Mouse (Mus musculus) stomach, embryonic 15.5 days (tissue): ENCODE data around the gene Plekhh2. TPM values are rescaled to one million over a fixed set of nuclear protein-coding genes. Genes with fewer than 3 reads are reported as not detected.

Experiments
- ATAC-seq: fragments of 200-750 bp; cut with Nextera tagmentation; 2 replicates; pipeline ENCODE4 v1.8.0; 2017; ENCODE audit warnings: low read depth, moderate number of reproducible peaks, moderate TSS enrichment; ENCODE audit not compliant: insufficient read depth, low FRiP score
- H3K27ac ChIP-seq: fragments of 300-500 bp; sonication (generic); 2 replicates; pipeline ENCODE4 v1.5.1; 2015; ENCODE audit warnings: mild to moderate bottlenecking, inconsistent platforms
- H3K27me3 ChIP-seq: fragments of 300-500 bp; sonication (generic); replicated peaks from 2 replicates; pipeline ENCODE4 v1.6.1; 2015; ENCODE audit warnings: inconsistent platforms
- H3K36me3 ChIP-seq: fragments of 300-500 bp; sonication (generic); 2 replicates; pipeline ENCODE4 v1.6.1; 2015; ENCODE audit warnings: inconsistent platforms
- H3K4me1 ChIP-seq: fragments of 300-500 bp; sonication (generic); 2 replicates; pipeline ENCODE4 v1.6.1; 2015; ENCODE audit warnings: inconsistent platforms
- H3K4me2 ChIP-seq: fragments of 300-500 bp; sonication (generic); 2 replicates; pipeline ENCODE4 v1.6.1; 2015; ENCODE audit warnings: mild to moderate bottlenecking, inconsistent platforms
- H3K4me3 ChIP-seq: fragments of 300-500 bp; sonication (generic); replicated peaks from 2 replicates; pipeline ENCODE4 v1.5.1; 2015; ENCODE audit warnings: inconsistent platforms
- H3K9ac ChIP-seq: fragments of 300-500 bp; sonication (generic); 2 replicates; pipeline ENCODE4 v1.6.1; 2015; ENCODE audit warnings: inconsistent platforms
- H3K9me3 ChIP-seq: fragments of 300-500 bp; sonication (generic); 2 replicates; pipeline ENCODE4 v1.6.1; 2016; ENCODE audit warnings: inconsistent platforms
- WGBS: fragments of 180-500 bp; shearing (Covaris S2); methylation state at CpG from one replicate; pipeline ENCODE4 v1.1.7; 2015; 5-methylcytosine and 5-hydroxymethylcytosine counted together
- polyA plus RNA-seq: library from polyadenylated mRNA; unstranded; fragments of >200 nt; fragmentation: Nextera tagmentation; extraction: Ambion mirVana; gene quantifications from 2 replicates; pipeline ENCODE4 v1.2.1, GENCODE M21; 2015

The Plekhh2 gene
- polyA plus RNA-seq, 1 experiment from 2014 or later: 7.8 TPM

GRCm38 (mm10) chr17:84617953-84618352 is 106.3 kb downstream of the Plekhh2 start:
- no peak for ATAC-seq
- H3K4me1 ChIP-seq: no peaks in the 10 kb centered on the region; the same call in 1 of the 2 replicates
- no peak overlapping the region for H3K9ac ChIP-seq
- H3K4me3 ChIP-seq: no peak overlapping the region
- no peak overlapping the region for H3K27ac ChIP-seq
- no peaks in the 10 kb centered on the region for H3K27me3 ChIP-seq
- H3K36me3 ChIP-seq: peaks cover 12% of the 10 kb centered on the region
- no peak overlapping the region for H3K4me2 ChIP-seq
- H3K9me3 ChIP-seq: 0 out of 2 replicates have a peak, but pooled peaks cover 3% of the 10 kb centered on the region
- WGBS: 95% methylated on average over 6 of the region's 6 CpGs

GRCm38 (mm10) chr17:84619112-84619511 is 107.4 kb downstream of the Plekhh2 start:
- WGBS: 80% methylated on average over 7 of the region's 7 CpGs
- Histone ChIP-seq H3K27ac (peak overlapping the region; percentile 77; the same call in 1 of the 2 replicates), H3K4me1 (no peaks in the 10 kb centered on the region; the same call in 1 of the 2 replicates), H3K9ac (no peak overlapping the region), H3K36me3 (peaks cover 3% of the 10 kb centered on the region; the same call in 1 of the 2 replicates), H3K4me3 (no peak overlapping the region), H3K9me3 (no peaks in the 10 kb centered on the region), H3K4me2 (no peak overlapping the region), H3K27me3 (no peaks in the 10 kb centered on the region)
- ATAC-seq: no peak

- 44% methylated on average over 3 of the region's 3 CpGs for WGBS
- ATAC-seq: no peak; the same call in 1 of the 2 replicates
- H3K27ac ChIP-seq: peak overlapping the region; percentile 77
- H3K4me1 ChIP-seq: no peaks in the 10 kb centered on the region; the same call in 1 of the 2 replicates
- no peak overlapping the region for H3K9ac ChIP-seq
- no peak overlapping the region for H3K4me2 ChIP-seq
- no peaks in the 10 kb centered on the region for H3K36me3 ChIP-seq
- H3K27me3 ChIP-seq: no peaks in the 10 kb centered on the region
- no peak overlapping the region for H3K4me3 ChIP-seq
- H3K9me3 ChIP-seq: no peaks in the 10 kb centered on the region
Observed at GRCm38 (mm10) chr17:84620076-84620475, 108.4 kb downstream of the Plekhh2 start.

- Histone ChIP-seq H3K9ac (no peak overlapping the region), H3K4me3 (no peak overlapping the region), H3K36me3 (no peaks in the 10 kb centered on the region), H3K9me3 (no peaks in the 10 kb centered on the region), H3K4me1 (no peaks in the 10 kb centered on the region; the same call in 1 of the 2 replicates), H3K4me2 (no peak overlapping the region), H3K27me3 (no peaks in the 10 kb centered on the region), H3K27ac (peak overlapping the region; percentile 77; the same call in 1 of the 2 replicates)
- 88% methylated on average over 6 of the region's 6 CpGs for WGBS
- no peak for ATAC-seq
Observed at GRCm38 (mm10) chr17:84620610-84621009, 108.9 kb downstream of the Plekhh2 start.

- ATAC-seq: no peak
- no peak overlapping the region for H3K9ac ChIP-seq
Observed at GRCm38 (mm10) chr17:84621209-84621608, 109.5 kb downstream of the Plekhh2 start.

GRCm38 (mm10) chr17:84622028-84622427 is 110.3 kb downstream of the Plekhh2 start:
- no peak overlapping the region for H3K9ac ChIP-seq
- H3K9me3 ChIP-seq: no peaks in the 10 kb centered on the region
- no peak overlapping the region for H3K4me3 ChIP-seq
- 78% methylated on average over 4 of the region's 4 CpGs for WGBS
- H3K27ac ChIP-seq: no peak overlapping the region
- no peaks in the 10 kb centered on the region for H3K27me3 ChIP-seq
- no peak overlapping the region for H3K4me2 ChIP-seq
- ATAC-seq: no peak
- peaks cover 3% of the 10 kb centered on the region; the same call in 1 of the 2 replicates for H3K4me1 ChIP-seq
- no peaks in the 10 kb centered on the region for H3K36me3 ChIP-seq

More at GRCm38 (mm10) chr17:84621209-84621608, 109.5 kb downstream of the Plekhh2 start:
- Histone ChIP-seq H3K9me3 (no peaks in the 10 kb centered on the region), H3K4me3 (no peak overlapping the region), H3K36me3 (no peaks in the 10 kb centered on the region), H3K4me2 (no peak overlapping the region), H3K27me3 (no peaks in the 10 kb centered on the region), H3K27ac (no peak overlapping the region), H3K4me1 (no peaks in the 10 kb centered on the region; the same call in 1 of the 2 replicates)
- 86% methylated on average over 6 of the region's 6 CpGs for WGBS

GRCm38 (mm10) chr17:84622873-84623272 is 111.2 kb downstream of the Plekhh2 start:
- Histone ChIP-seq H3K9ac (no peak overlapping the region), H3K4me2 (no peak overlapping the region), H3K4me3 (no peak overlapping the region), H3K4me1 (peaks cover 4% of the 10 kb centered on the region; the same call in 1 of the 2 replicates), H3K27ac (peak overlapping the region; percentile 77), H3K36me3 (no peaks in the 10 kb centered on the region), H3K27me3 (no peaks in the 10 kb centered on the region), H3K9me3 (no peaks in the 10 kb centered on the region)
- 43% methylated on average over 2 of the region's 2 CpGs for whole genome bisulfite sequencing
- ATAC-seq: no peak

GRCm38 (mm10) chr17:84626276-84626856 is 114.7 kb downstream of the Plekhh2 start, which contains the start of gene Dync2li1:
Dync2li1 (plus strand) TSS chr17:84626496.
- Histone ChIP-seq H3K27ac (peak within 1 kb of the TSS; percentile 51; the same call in 1 of the 2 replicates), H3K4me2 (peak within 1 kb of the TSS; percentile 87), H3K27me3 (no peaks in the 10 kb centered on the region), H3K4me1 (peaks cover 4% of the 10 kb centered on the region; the same call in 1 of the 2 replicates), H3K36me3 (no peaks in the 10 kb centered on the region), H3K9ac (peak within 1 kb of the TSS; percentile 25), H3K9me3 (no peaks in the 10 kb centered on the region), H3K4me3 (peak within 1 kb of the TSS; percentile 70)
- peak; percentile 95 for ATAC-seq
- WGBS: 2% methylated on average over 23 of the region's 25 CpGs

- Histone ChIP-seq H3K4me2 (peak overlapping the region; percentile 87), H3K9me3 (no peaks in the 10 kb centered on the region), H3K27me3 (no peaks in the 10 kb centered on the region), H3K4me3 (peak overlapping the region; percentile 70), H3K27ac (no peak overlapping the region; the same call in 1 of the 2 replicates), H3K4me1 (peaks cover 4% of the 10 kb centered on the region; the same call in 1 of the 2 replicates), H3K9ac (peak overlapping the region; percentile 25; the same call in 1 of the 2 replicates), H3K36me3 (no peaks in the 10 kb centered on the region)
- 17% methylated on average over 9 of the region's 9 CpGs for WGBS
- ATAC-seq: peak; percentile 10; the same call in 1 of the 2 replicates
Observed at GRCm38 (mm10) chr17:84626857-84627305, 115.2 kb downstream of the Plekhh2 start.

GRCm38 (mm10) chr17:84627721-84628120 is 116.0 kb downstream of the Plekhh2 start:
- 83% methylated on average over 10 of the region's 10 CpGs for WGBS
- Histone ChIP-seq H3K4me2 (no peak overlapping the region), H3K27me3 (no peaks in the 10 kb centered on the region)

GRCm38 (mm10) chr17:84628611-84629010 is 116.9 kb downstream of the Plekhh2 start:
- Histone ChIP-seq H3K4me3 (no peak overlapping the region), H3K9ac (no peak overlapping the region), H3K27me3 (no peaks in the 10 kb centered on the region), H3K27ac (no peak overlapping the region), H3K4me2 (no peak overlapping the region), H3K9me3 (no peaks in the 10 kb centered on the region), H3K36me3 (no peaks in the 10 kb centered on the region), H3K4me1 (peaks cover 4% of the 10 kb centered on the region; the same call in 1 of the 2 replicates)
- ATAC-seq: no peak
- WGBS: 78% methylated on average over 9 of the region's 9 CpGs

More at GRCm38 (mm10) chr17:84627721-84628120, 116.0 kb downstream of the Plekhh2 start:
- peaks cover 4% of the 10 kb centered on the region; the same call in 1 of the 2 replicates for H3K4me1 ChIP-seq
- no peaks in the 10 kb centered on the region for H3K36me3 ChIP-seq
- no peak for ATAC-seq
- no peak overlapping the region for H3K4me3 ChIP-seq
- H3K9me3 ChIP-seq: no peaks in the 10 kb centered on the region
- no peak overlapping the region for H3K9ac ChIP-seq
- no peak overlapping the region for H3K27ac ChIP-seq

GRCm38 (mm10) chr17:84631836-84632235 is 120.1 kb downstream of the Plekhh2 start:
- no peak overlapping the region for H3K9ac ChIP-seq
- WGBS: 91% methylated on average over 6 of the region's 6 CpGs
- ATAC-seq: no peak

More at GRCm38 (mm10) chr17:84631836-84632235, 120.1 kb downstream of the Plekhh2 start:
- Histone ChIP-seq H3K4me1 (peaks cover 2% of the 10 kb centered on the region; the same call in 1 of the 2 replicates), H3K4me2 (no peak overlapping the region), H3K9me3 (no peaks in the 10 kb centered on the region), H3K36me3 (no peaks in the 10 kb centered on the region), H3K4me3 (no peak overlapping the region), H3K27me3 (no peaks in the 10 kb centered on the region), H3K27ac (no peak overlapping the region)
